In the genomic region with DNA sequence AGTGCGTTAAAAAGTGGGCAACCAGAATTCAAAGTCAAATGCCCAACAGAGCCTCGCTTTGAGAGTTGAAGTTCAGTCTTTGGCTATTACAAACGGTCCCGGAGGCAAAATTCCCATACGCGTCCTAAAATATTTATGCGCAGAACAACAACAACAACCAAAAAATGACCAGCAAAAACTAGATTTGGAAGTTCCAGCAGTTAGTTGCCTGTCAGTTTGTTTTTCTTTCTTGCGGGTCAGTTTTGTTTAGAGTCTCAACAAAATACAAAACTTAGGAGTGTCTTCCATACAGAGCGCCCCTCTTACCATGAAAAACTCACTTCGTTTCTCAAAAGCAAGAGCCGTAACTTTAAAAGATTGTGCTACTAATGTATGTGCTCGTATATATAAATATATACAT, we compare ENCODE assay signal across 10 mouse cellular contexts.
DNase-seq lines count a peak whose midpoint lies in the region; ATAC-seq and TF ChIP-seq lines count a peak whose summit lies in the region.
"Had no signal": no experiment of that assay in that cellular context is flagged by ENCODE, and none has a peak within 500 bp of the region (broad histone marks: within the 10 kb centered on the region; RNA-seq: fewer than 3 reads in every experiment).

No protein-coding gene starts in this region.

- peaks cover 6% of the 10 kb centered on the region; the same call in 1 of the 2 replicates for H3K4me1 ChIP-seq in kidney, postnatal 0 days (replicated peaks; ENCODE audit: insufficient read depth, low read length)
- H3K4me1 ChIP-seq in embryonic facial prominence, embryonic 12.5 days: peaks cover 8% of the 10 kb centered on the region; the same call in 1 of the 2 replicates
- peaks cover 34% of the 10 kb centered on the region for H3K4me1 ChIP-seq in hindbrain, embryonic 13.5 days (replicated peaks)
- H3K4me1 ChIP-seq in midbrain, embryonic 13.5 days (replicated peaks): peaks cover 36% of the 10 kb centered on the region

- peaks cover 35% of the 10 kb centered on the region for H3K27me3 ChIP-seq in kidney, postnatal 0 days (ENCODE audit: insufficient read depth, low read length)
- peaks cover 31% of the 10 kb centered on the region for H3K27me3 ChIP-seq in embryonic facial prominence, embryonic 12.5 days
- peaks cover 97% of the 10 kb centered on the region for H3K27me3 ChIP-seq in hindbrain, embryonic 13.5 days
- peaks cover 98% of the 10 kb centered on the region for H3K27me3 ChIP-seq in midbrain, embryonic 13.5 days
- H3K27me3 ChIP-seq: Patski had no signal

- no peak overlapping the region for H3K27ac ChIP-seq in kidney, postnatal 0 days
- no peak overlapping the region for H3K27ac ChIP-seq in embryonic facial prominence, embryonic 12.5 days
- H3K27ac ChIP-seq in hindbrain, embryonic 13.5 days: no peak overlapping the region
- no peak overlapping the region for H3K27ac ChIP-seq in midbrain, embryonic 13.5 days

- DNase-seq in kidney, postnatal 0 days (ENCODE audit: low spot score): no peak
- no peak for DNase-seq in kidney, postnatal 4 days
- DNase-seq in cerebellum, adult 11-12 months: no peak
- no peak for DNase-seq in spleen, postnatal 36 days (ENCODE audit: low spot score in 2 of 2)
- no peak for DNase-seq in right cerebral cortex, postnatal 25 days
- DNase-seq: cerebellum, adult 9-10 months had no signal

- peak overlapping the region; percentile 36 for H3K4me3 ChIP-seq in kidney, postnatal 0 days (replicated peaks; ENCODE audit: low read depth, low read length)
- peak overlapping the region; percentile 59 for H3K4me3 ChIP-seq in embryonic facial prominence, embryonic 12.5 days
- peak overlapping the region; percentile 32 for H3K4me3 ChIP-seq in hindbrain, embryonic 13.5 days
- peak overlapping the region; percentile 23; the same call in 1 of the 2 replicates for H3K4me3 ChIP-seq in midbrain, embryonic 13.5 days (replicated peaks)

- H3K36me3 ChIP-seq in kidney, postnatal 0 days (ENCODE audit: insufficient read depth, low read length): no peaks in the 10 kb centered on the region
- no peaks in the 10 kb centered on the region for H3K36me3 ChIP-seq in embryonic facial prominence, embryonic 12.5 days
- H3K36me3 ChIP-seq in hindbrain, embryonic 13.5 days: no peaks in the 10 kb centered on the region
- no peaks in the 10 kb centered on the region for H3K36me3 ChIP-seq in midbrain, embryonic 13.5 days

- H3K9ac ChIP-seq in kidney, postnatal 0 days (ENCODE audit: low read depth, low read length): 0 out of 2 replicates have a peak overlapping the region, but pooled peaks have one; percentile 10
- peak overlapping the region; percentile 70 for H3K9ac ChIP-seq in embryonic facial prominence, embryonic 12.5 days
- H3K9ac ChIP-seq in hindbrain, embryonic 13.5 days: no peak overlapping the region; the same call in 1 of the 2 replicates
- H3K9ac ChIP-seq in midbrain, embryonic 13.5 days (replicated peaks): no peak overlapping the region

- TF ChIP-seq CTCF in kidney, postnatal 0 days (IDR thresholded peaks at IDR 0.05; ENCODE audit: low read depth): no peak

- H3K4me2 ChIP-seq in kidney, postnatal 0 days (ENCODE audit: low read length): peak overlapping the region; percentile 50
- peak overlapping the region; percentile 98 for H3K4me2 ChIP-seq in embryonic facial prominence, embryonic 12.5 days (replicated peaks)
- H3K4me2 ChIP-seq in hindbrain, embryonic 13.5 days: peak overlapping the region; percentile 44
- H3K4me2 ChIP-seq in midbrain, embryonic 13.5 days (replicated peaks): 0 out of 2 replicates have a peak overlapping the region, but pooled peaks have one; percentile 42

- H3K9me3 ChIP-seq in kidney, postnatal 0 days (replicated peaks; ENCODE audit: low read length): no peaks in the 10 kb centered on the region
- H3K9me3 ChIP-seq in embryonic facial prominence, embryonic 12.5 days: no peaks in the 10 kb centered on the region
- H3K9me3 ChIP-seq in hindbrain, embryonic 13.5 days: no peaks in the 10 kb centered on the region
- H3K9me3 ChIP-seq in midbrain, embryonic 13.5 days: no peaks in the 10 kb centered on the region

- 8% methylated on average over 12 of the region's 12 CpGs for WGBS in kidney, postnatal 0 days
- 7% methylated on average over 12 of the region's 12 CpGs for WGBS in embryonic facial prominence, embryonic 12.5 days
- WGBS in hindbrain, embryonic 13.5 days: 10% methylated on average over 12 of the region's 12 CpGs
- 9% methylated on average over 12 of the region's 12 CpGs for WGBS in midbrain, embryonic 13.5 days

- no peak for ATAC-seq in kidney, postnatal 0 days (replicated peaks; ENCODE audit: low FRiP score, low read depth)
- no peak for ATAC-seq in embryonic facial prominence, embryonic 12.5 days (ENCODE audit: insufficient number of reproducible peaks, insufficient read depth, low FRiP score, low TSS enrichment)
- ATAC-seq in hindbrain, embryonic 13.5 days (ENCODE audit: low FRiP score): no peak
- no peak for ATAC-seq in midbrain, embryonic 13.5 days

Comparison
In these comparisons a context has a peak if more than half of its experiments do, and no peak if none do; other contexts are left out.
1. H3K4me2 ChIP-seq: peak in every context shown above with its lines; median percentile 98 in embryonic facial prominence, embryonic 12.5 days; 50 in kidney, postnatal 0 days; 44 in hindbrain, embryonic 13.5 days; 42 in midbrain, embryonic 13.5 days.
2. H3K9ac ChIP-seq: peak in kidney, postnatal 0 days (single experiment) and embryonic facial prominence, embryonic 12.5 days (single experiment); none in hindbrain, embryonic 13.5 days (single experiment) and midbrain, embryonic 13.5 days (single experiment).
3. Peak in every context shown above with its lines, with median percentiles within 50 percentile points of each other: H3K4me3 ChIP-seq.